Comparison of ENCODE assay signal across 8 mouse cellular contexts in the genomic region with DNA sequence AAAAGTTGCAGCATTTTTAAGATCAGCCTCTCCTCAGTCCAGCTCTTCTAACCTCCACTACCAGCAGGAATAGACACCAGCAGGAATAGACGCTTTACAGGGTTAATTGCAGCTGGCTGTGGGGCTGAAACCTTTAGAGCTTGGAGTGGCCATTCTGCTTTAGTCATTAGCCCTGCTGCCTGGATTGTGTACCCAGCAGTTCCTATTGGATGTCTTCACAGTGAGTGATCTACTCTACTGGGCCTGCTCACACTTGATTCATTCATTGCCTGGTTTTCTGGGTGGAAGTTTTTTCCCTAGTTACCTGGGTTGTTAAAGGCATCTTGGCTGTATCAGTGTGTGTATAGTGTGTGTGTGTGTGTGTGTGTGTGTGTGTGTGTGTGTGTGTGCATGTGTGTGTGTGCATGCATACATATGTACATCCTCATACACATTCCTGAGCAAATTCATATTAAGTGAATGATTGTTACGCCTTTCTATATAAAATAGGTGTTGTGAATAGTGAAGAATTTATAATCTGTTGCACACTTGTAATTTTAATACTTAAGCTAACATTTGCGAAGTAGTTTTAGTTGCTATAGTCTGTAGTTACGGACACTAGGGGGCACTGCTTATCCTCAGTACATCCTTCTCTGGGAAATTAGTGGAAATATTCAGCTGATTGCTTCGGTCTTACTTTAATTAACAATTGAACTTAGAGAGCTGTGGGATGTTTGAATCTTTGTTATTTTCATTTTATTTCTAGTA. TPM values are rescaled to one million over a fixed set of nuclear protein-coding genes. Genes with fewer than 3 reads are reported as not detected.
DNase-seq lines count a peak whose midpoint lies in the region; ATAC-seq and TF ChIP-seq lines count a peak whose summit lies in the region.

No protein-coding gene starts in this region.

- no peak overlapping the region for H3K4me2 ChIP-seq in hindbrain, embryonic 11.5 days (replicated peaks; ENCODE audit: low read depth, low read length)
- no peak overlapping the region for H3K4me2 ChIP-seq in neural tube, embryonic 15.5 days

- H3K79me2 ChIP-seq in MEL (ENCODE audit: control insufficient read depth, insufficient read depth, low read length, poor library complexity), result no peaks in the 10 kb centered on the region

- no peaks in the 10 kb centered on the region for H3K36me3 ChIP-seq in hindbrain, embryonic 11.5 days (ENCODE audit: control insufficient read depth, insufficient read depth, low read length)
- no peaks in the 10 kb centered on the region for H3K36me3 ChIP-seq in hindbrain, embryonic 10.5 days
- H3K36me3 ChIP-seq in MEL (ENCODE audit: control insufficient read depth in 1 of 2, insufficient read depth in 2 of 2, low read length in 2 of 2), result peaks cover 0 to 2% of the 10 kb centered on the region in 2 experiments; a peak in 1 of 4 replicates
- H3K36me3 ChIP-seq in neural tube, embryonic 15.5 days, result no peaks in the 10 kb centered on the region

- peak; percentile 61 for ATAC-seq in hindbrain, embryonic 11.5 days (ENCODE audit: low FRiP score)
- peak; percentile 75; the same call in 1 of the 2 replicates for ATAC-seq in neural tube, embryonic 15.5 days (ENCODE audit: low FRiP score)
- ATAC-seq in erythroblast, adult 5-6 weeks (replicated peaks; ENCODE audit: low FRiP score, poor library complexity, severe bottlenecking), result no peak

- TF ChIP-seq POLR2A in MEL (IDR thresholded peaks at IDR 0.05; ENCODE audit: control insufficient read depth in 1 of 2, insufficient read depth in 1 of 2, low read depth in 1 of 2, low read length in 2 of 2, poor library complexity in 1 of 2), result no peak

- H3K9me3 ChIP-seq in hindbrain, embryonic 11.5 days (ENCODE audit: control insufficient read depth, low read length), result no peaks in the 10 kb centered on the region
- no peaks in the 10 kb centered on the region for H3K9me3 ChIP-seq in hindbrain, embryonic 10.5 days
- no peaks in the 10 kb centered on the region for H3K9me3 ChIP-seq in MEL (replicated peaks; ENCODE audit: insufficient read depth, low read length)
- H3K9me3 ChIP-seq in neural tube, embryonic 15.5 days (replicated peaks), result no peaks in the 10 kb centered on the region

- H3K4me3 ChIP-seq in hindbrain, embryonic 11.5 days (ENCODE audit: low read depth, low read length), result no peak overlapping the region
- H3K4me3 ChIP-seq in hindbrain, embryonic 10.5 days, result no peak overlapping the region
- H3K4me3 ChIP-seq in MEL (ENCODE audit: control insufficient read depth in 1 of 2, insufficient read depth in 1 of 2, low read depth in 2 of 2, low read length in 2 of 2), result no peak overlapping the region
- H3K4me3 ChIP-seq in left cerebral cortex, adult 2 months, result no peak overlapping the region
- H3K4me3 ChIP-seq in neural tube, embryonic 15.5 days (replicated peaks), result no peak overlapping the region

- H3K4me1 ChIP-seq in hindbrain, embryonic 11.5 days (replicated peaks; ENCODE audit: control insufficient read depth, insufficient read depth, low read length), result no peaks in the 10 kb centered on the region
- H3K4me1 ChIP-seq in hindbrain, embryonic 10.5 days (replicated peaks), result peaks cover 16% of the 10 kb centered on the region
- H3K4me1 ChIP-seq in MEL (ENCODE audit: control insufficient read depth in 1 of 2, insufficient read depth in 2 of 2, low read length in 2 of 2), result no peaks in the 10 kb centered on the region
- H3K4me1 ChIP-seq in neural tube, embryonic 15.5 days, result no peaks in the 10 kb centered on the region

- peak; percentile 84 for TF ChIP-seq RAD21 in MEL (IDR thresholded peaks at IDR 0.05; ENCODE audit: low read depth, low read length)

- peak; percentile 53 for DNase-seq in hindbrain, embryonic 11.5 days (ENCODE audit: low spot score)
- no peak for DNase-seq in hindbrain, embryonic 10.5 days (ENCODE audit: low spot score)
- DNase-seq in MEL (ENCODE audit: low read depth, low spot score), result peak; percentile 65
- DNase-seq in cerebellum, postnatal 10 days, result peak; percentile 72 to 80
- peak; percentile 31 for DNase-seq in heart, postnatal 4 days
- peak; percentile 32 to 44 for DNase-seq in left cerebral cortex, adult 2 months (ENCODE audit: extremely low spot score in 1 of 2, low spot score in 2 of 2)

- intact Hi-C loops in left cerebral cortex, adult 2 months (cut with DNase I), result loop anchor here (1.0 to 5.0 kb wide), 2 partner anchors 180 to 194 kb away; no protein-coding TSS in a partner anchor

- peak; percentile 14 to 72 (median 46); a peak in 4 of 6 replicates for TF ChIP-seq CTCF in MEL (IDR thresholded peaks at IDR 0.05 in 2 of 3, conservative IDR thresholded peaks at IDR 0.05 in 1 of 3; ENCODE audit: control insufficient read depth in 1 of 3, insufficient read depth in 1 of 3, low read depth in 2 of 3, low read length in 3 of 3, poor library complexity in 1 of 3, severe bottlenecking in 1 of 3)
- TF ChIP-seq CTCF in left cerebral cortex, adult 2 months (IDR thresholded peaks at IDR 0.05), result peak; percentile 80

- TF ChIP-seq EP300 in MEL (IDR thresholded peaks at IDR 0.05; ENCODE audit: low read depth in 1 of 2, low read length in 2 of 2), result no peak

- H3K9ac ChIP-seq in hindbrain, embryonic 11.5 days (ENCODE audit: low read depth, low read length), result no peak overlapping the region
- H3K9ac ChIP-seq in MEL (ENCODE audit: control insufficient read depth, low read depth, low read length, poor library complexity, severe bottlenecking), result no peak overlapping the region
- no peak overlapping the region for H3K9ac ChIP-seq in neural tube, embryonic 15.5 days (replicated peaks)

- 34% methylated on average over 5 of the region's 5 CpGs for WGBS in hindbrain, embryonic 11.5 days
- 32% methylated on average over 5 of the region's 5 CpGs for WGBS in hindbrain, embryonic 10.5 days
- WGBS in neural tube, embryonic 15.5 days, result 25% methylated on average over 5 of the region's 5 CpGs

- no peak overlapping the region for H3K27ac ChIP-seq in hindbrain, embryonic 11.5 days (ENCODE audit: low read depth, low read length)
- no peak overlapping the region; the same call in 1 of the 2 replicates for H3K27ac ChIP-seq in hindbrain, embryonic 10.5 days
- H3K27ac ChIP-seq in MEL (ENCODE audit: control insufficient read depth, low read depth, low read length), result no peak overlapping the region
- no peak overlapping the region for H3K27ac ChIP-seq in left cerebral cortex, adult 2 months
- no peak overlapping the region for H3K27ac ChIP-seq in neural tube, embryonic 15.5 days (replicated peaks)

- H3K27me3 ChIP-seq in hindbrain, embryonic 11.5 days (ENCODE audit: control insufficient read depth, insufficient read depth, low read length), result no peaks in the 10 kb centered on the region
- no peaks in the 10 kb centered on the region for H3K27me3 ChIP-seq in hindbrain, embryonic 10.5 days (ENCODE audit: insufficient read depth, poor library complexity, severe bottlenecking)
- no peaks in the 10 kb centered on the region for H3K27me3 ChIP-seq in MEL (ENCODE audit: control insufficient read depth in 1 of 2, insufficient read depth in 2 of 2, low read length in 2 of 2)
- no peaks in the 10 kb centered on the region for H3K27me3 ChIP-seq in neural tube, embryonic 15.5 days (replicated peaks)

TF ChIP-seq in MEL, 35 proteins besides CTCF, POLR2A, EP300 and RAD21:
- TF ChIP-seq ZC3H11A (IDR thresholded peaks at IDR 0.05; ENCODE audit: low read depth, low read length) (peak; percentile 71), SMC3 (IDR thresholded peaks at IDR 0.05; ENCODE audit: low read depth, low read length) (peak; percentile 83), ZMIZ1 (IDR thresholded peaks at IDR 0.05; ENCODE audit: low read depth, low read length) (no peak)

RNA-seq across cellular contexts. Expression of a gene that starts 42.4 kb away (rescaled TPM):
- 0.84 and 0.96 TPM in 2 replicates for polyA plus RNA-seq in hindbrain, embryonic 11.5 days (2014; fragmentation: Nextera tagmentation; extraction: Ambion mirVana)
- 1.3 and 1.7 TPM in 2 replicates for polyA plus RNA-seq in hindbrain, embryonic 10.5 days (2016; fragmentation: Nextera tagmentation; extraction: Ambion mirVana)
- 0.35 and 0.46 TPM in 2 replicates for total RNA-seq in MEL (2012; rRNA removed)
- polyA plus RNA-seq in MEL (2012; ENCODE audit: insufficient read depth in 1 of 2, insufficient read length in 2 of 2, low read depth in 1 of 2, low replicate concordance in 2 of 2, missing spikeins in 1 of 2), result under 1 TPM in 1 of 2 experiments, not detected in 1; 0.10 TPM
- total RNA-seq in heart, postnatal 4 days (2021), result 1 to 10 TPM; 1.2 to 2.2 TPM
- total RNA-seq in left cerebral cortex, adult 2 months (2021), result 1 to 10 TPM; 1.2 to 1.3 TPM
- polyA plus RNA-seq in neural tube, embryonic 15.5 days (2015; fragmentation: Nextera tagmentation; extraction: Ambion mirVana), result 1.2 and 1.4 TPM in 2 replicates
- total RNA-seq in erythroblast, adult 5-6 weeks (2015; ENCODE audit: low replicate concordance), result not detected in 2 replicates
- total RNA-seq in erythroblast, adult 5-6 weeks (2017; ENCODE audit: low replicate concordance), result 1.1 and 2.9 TPM in 2 replicates
